Mouse (Mus musculus): Measurements from ENCODE around the gene Mpzl1. TPM values are rescaled to one million over a fixed set of nuclear protein-coding genes. Genes with fewer than 3 reads are reported as not detected.

The Mpzl1 gene
- polyA plus RNA-seq, 1 experiment from 2014 or later = 159 TPM

GRCm38 (mm10) chr1:165661725-165662124 is 27.4 kb upstream of the Mpzl1 start:
- DNase-seq (no peak), ATAC-seq (ENCODE audit: low FRiP score, low TSS enrichment) (no peak)
- H3K27me3 ChIP-seq (ENCODE audit: control insufficient read depth, insufficient read depth, low read length) = no peaks in the 10 kb centered on the region
- no peak overlapping the region for H3K9ac ChIP-seq (replicated peaks; ENCODE audit: low read length)
- H3K9me3 ChIP-seq (ENCODE audit: control insufficient read depth, low read length) = no peaks in the 10 kb centered on the region
- WGBS = 86% methylated on average over 6 of the region's 6 CpGs
- H3K4me1 ChIP-seq (ENCODE audit: control insufficient read depth, insufficient read depth, low read length) = 0 out of 2 replicates have a peak, but pooled peaks cover 7% of the 10 kb centered on the region
- no peak overlapping the region for H3K27ac ChIP-seq (replicated peaks; ENCODE audit: low read depth, low read length)
- no peaks in the 10 kb centered on the region for H3K36me3 ChIP-seq (ENCODE audit: control insufficient read depth, insufficient read depth, low read length)
- H3K4me2 ChIP-seq (ENCODE audit: low read length) = no peak overlapping the region
- H3K4me3 ChIP-seq (replicated peaks; ENCODE audit: low read depth, low read length) = no peak overlapping the region

DNA sequence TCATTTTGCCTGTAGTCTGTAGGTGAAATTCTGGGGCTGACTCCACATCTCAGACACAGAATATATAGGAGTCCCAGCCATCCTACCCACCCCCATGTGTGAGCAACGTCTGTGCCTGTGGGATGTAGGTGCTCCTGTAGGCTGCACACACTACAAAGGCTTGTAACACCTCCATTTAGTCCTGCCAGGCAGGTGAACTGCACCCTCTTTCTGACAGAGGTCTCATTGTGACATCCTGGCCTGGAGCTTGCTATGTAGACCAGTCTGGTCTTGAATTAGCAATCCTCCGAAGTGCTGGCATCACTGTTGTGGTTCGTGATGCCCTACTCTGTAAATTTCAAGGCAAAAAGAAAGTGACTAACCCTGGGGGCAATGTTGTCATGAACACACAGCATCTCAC is 26.9 kb upstream of the Mpzl1 start:
- Histone ChIP-seq H3K4me2 (ENCODE audit: low read length) (no peak overlapping the region), H3K9me3 (ENCODE audit: control insufficient read depth, low read length) (no peaks in the 10 kb centered on the region), H3K27ac (replicated peaks; ENCODE audit: low read depth, low read length) (no peak overlapping the region), H3K4me1 (ENCODE audit: control insufficient read depth, insufficient read depth, low read length) (0 out of 2 replicates have a peak, but pooled peaks cover 7% of the 10 kb centered on the region), H3K4me3 (replicated peaks; ENCODE audit: low read depth, low read length) (no peak overlapping the region), H3K36me3 (ENCODE audit: control insufficient read depth, insufficient read depth, low read length) (no peaks in the 10 kb centered on the region), H3K9ac (replicated peaks; ENCODE audit: low read length) (no peak overlapping the region), H3K27me3 (ENCODE audit: control insufficient read depth, insufficient read depth, low read length) (no peaks in the 10 kb centered on the region)
- ATAC-seq (ENCODE audit: low FRiP score, low TSS enrichment) (no peak), DNase-seq (no peak)
- 62% methylated on average over 3 of the region's 3 CpGs for WGBS

DNA sequence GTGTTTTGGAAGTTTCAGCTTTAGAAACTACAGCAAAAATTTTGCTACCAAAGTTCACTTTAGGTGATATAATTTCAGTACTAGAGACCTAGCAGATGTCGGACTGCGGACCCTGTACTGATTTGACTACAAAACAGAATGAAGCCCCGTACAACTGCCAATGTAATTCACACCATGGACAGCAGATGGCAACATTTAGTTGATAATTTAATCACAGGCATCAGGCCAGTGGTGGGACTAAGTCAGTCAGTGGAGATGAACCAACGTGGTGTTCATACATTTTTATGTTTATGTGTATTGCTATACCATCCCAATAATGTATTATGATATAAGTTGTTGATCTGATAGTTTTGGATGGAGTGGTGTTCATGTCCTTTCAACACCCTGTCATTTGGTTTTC is 26.4 kb upstream of the Mpzl1 start:
- H3K9me3 ChIP-seq (ENCODE audit: control insufficient read depth, low read length) = no peaks in the 10 kb centered on the region
- no peak overlapping the region for H3K4me2 ChIP-seq (ENCODE audit: low read length)
- DNase-seq (peak; percentile 92), ATAC-seq (ENCODE audit: low FRiP score, low TSS enrichment) (peak; percentile 49; the same call in 1 of the 2 replicates)
- no peaks in the 10 kb centered on the region for H3K36me3 ChIP-seq (ENCODE audit: control insufficient read depth, insufficient read depth, low read length)
- 0 out of 2 replicates have a peak, but pooled peaks cover 7% of the 10 kb centered on the region for H3K4me1 ChIP-seq (ENCODE audit: control insufficient read depth, insufficient read depth, low read length)
- no peak overlapping the region for H3K27ac ChIP-seq (replicated peaks; ENCODE audit: low read depth, low read length)
- WGBS = 17% methylated on average over 4 of the region's 4 CpGs
- H3K27me3 ChIP-seq (ENCODE audit: control insufficient read depth, insufficient read depth, low read length) = no peaks in the 10 kb centered on the region
- H3K4me3 ChIP-seq (replicated peaks; ENCODE audit: low read depth, low read length) = no peak overlapping the region
- H3K9ac ChIP-seq (replicated peaks; ENCODE audit: low read length) = no peak overlapping the region

- Histone ChIP-seq H3K4me3 (replicated peaks; ENCODE audit: low read depth, low read length) (no peak overlapping the region), H3K27me3 (ENCODE audit: control insufficient read depth, insufficient read depth, low read length) (no peaks in the 10 kb centered on the region), H3K27ac (replicated peaks; ENCODE audit: low read depth, low read length) (no peak overlapping the region), H3K9me3 (ENCODE audit: control insufficient read depth, low read length) (no peaks in the 10 kb centered on the region), H3K9ac (replicated peaks; ENCODE audit: low read length) (no peak overlapping the region), H3K4me2 (ENCODE audit: low read length) (no peak overlapping the region), H3K4me1 (ENCODE audit: control insufficient read depth, insufficient read depth, low read length) (0 out of 2 replicates have a peak, but pooled peaks cover 7% of the 10 kb centered on the region), H3K36me3 (ENCODE audit: control insufficient read depth, insufficient read depth, low read length) (no peaks in the 10 kb centered on the region)
- ATAC-seq (ENCODE audit: low FRiP score, low TSS enrichment) (no peak), DNase-seq (peak; percentile 81)
- WGBS = 24% methylated on average over 5 of the region's 5 CpGs
Measured at GRCm38 (mm10) chr1:165658602-165659001, 24.3 kb upstream of the Mpzl1 start.

DNA sequence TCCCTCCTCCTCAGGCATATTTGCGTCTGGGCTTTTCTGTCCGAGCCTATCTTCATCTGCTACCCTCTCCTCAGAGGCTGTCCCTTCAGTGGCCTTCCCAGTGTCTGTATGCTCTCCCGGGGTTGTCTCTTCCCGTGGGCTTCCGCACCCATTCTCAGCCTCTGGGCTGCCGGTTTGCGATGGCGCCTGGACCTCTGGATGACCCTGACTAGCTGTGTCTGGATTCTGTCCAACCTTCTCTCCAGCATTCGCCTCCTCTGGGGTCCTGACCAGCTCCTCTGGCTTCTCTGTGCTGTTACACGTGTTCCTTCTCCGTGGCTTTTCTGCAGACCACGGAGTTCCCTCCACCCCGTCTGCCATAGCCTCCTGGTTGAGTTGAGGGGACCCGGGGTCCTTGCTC is 21.1 kb upstream of the Mpzl1 start:
- Histone ChIP-seq H3K9me3 (ENCODE audit: control insufficient read depth, low read length) (no peaks in the 10 kb centered on the region), H3K9ac (replicated peaks; ENCODE audit: low read length) (no peak overlapping the region), H3K36me3 (ENCODE audit: control insufficient read depth, insufficient read depth, low read length) (no peaks in the 10 kb centered on the region), H3K4me1 (ENCODE audit: control insufficient read depth, insufficient read depth, low read length) (no peaks in the 10 kb centered on the region), H3K27me3 (ENCODE audit: control insufficient read depth, insufficient read depth, low read length) (no peaks in the 10 kb centered on the region), H3K27ac (replicated peaks; ENCODE audit: low read depth, low read length) (no peak overlapping the region), H3K4me3 (replicated peaks; ENCODE audit: low read depth, low read length) (no peak overlapping the region), H3K4me2 (ENCODE audit: low read length) (no peak overlapping the region)
- ATAC-seq (ENCODE audit: low FRiP score, low TSS enrichment) (no peak), DNase-seq (no peak)
- 93% methylated on average over 14 of the region's 14 CpGs for WGBS

DNA sequence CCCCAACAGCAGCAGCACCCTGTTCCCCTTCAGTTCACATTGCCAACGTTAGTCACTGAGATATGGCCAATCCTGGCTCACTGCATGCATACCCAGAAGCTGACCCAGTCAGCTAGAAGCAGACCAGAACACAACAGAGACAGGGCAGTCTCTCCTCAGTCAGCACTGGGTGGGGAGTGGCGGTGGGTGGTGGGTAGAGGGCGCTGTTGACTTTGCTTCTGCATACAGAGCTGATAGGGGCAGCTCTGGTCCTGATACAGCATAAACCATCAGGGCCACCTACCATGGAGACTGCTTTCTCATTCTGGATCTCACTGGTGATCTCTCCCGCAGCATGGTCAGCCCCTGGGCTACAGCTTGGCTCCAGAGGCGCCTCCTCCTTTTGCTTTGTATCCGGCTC is 20.7 kb upstream of the Mpzl1 start:
- Histone ChIP-seq H3K36me3 (ENCODE audit: control insufficient read depth, insufficient read depth, low read length) (no peaks in the 10 kb centered on the region), H3K4me3 (replicated peaks; ENCODE audit: low read depth, low read length) (no peak overlapping the region), H3K9ac (replicated peaks; ENCODE audit: low read length) (no peak overlapping the region), H3K27me3 (ENCODE audit: control insufficient read depth, insufficient read depth, low read length) (no peaks in the 10 kb centered on the region), H3K27ac (replicated peaks; ENCODE audit: low read depth, low read length) (no peak overlapping the region), H3K4me1 (ENCODE audit: control insufficient read depth, insufficient read depth, low read length) (no peaks in the 10 kb centered on the region), H3K9me3 (ENCODE audit: control insufficient read depth, low read length) (no peaks in the 10 kb centered on the region), H3K4me2 (ENCODE audit: low read length) (no peak overlapping the region)
- WGBS = 72% methylated on average over 6 of the region's 6 CpGs
- ATAC-seq (ENCODE audit: low FRiP score, low TSS enrichment) = no peak
- DNase-seq = no peak

GRCm38 (mm10) chr1:165653126-165653885 is 19.0 kb upstream of the Mpzl1 start:
- H3K4me3 ChIP-seq (replicated peaks; ENCODE audit: low read depth, low read length) = no peak overlapping the region
- 92% methylated on average over 14 of the region's 14 CpGs for WGBS
- H3K27me3 ChIP-seq (ENCODE audit: control insufficient read depth, insufficient read depth, low read length) = no peaks in the 10 kb centered on the region
- H3K9me3 ChIP-seq (ENCODE audit: control insufficient read depth, low read length) = no peaks in the 10 kb centered on the region
- no peaks in the 10 kb centered on the region for H3K4me1 ChIP-seq (ENCODE audit: control insufficient read depth, insufficient read depth, low read length)
- H3K9ac ChIP-seq (replicated peaks; ENCODE audit: low read length) = no peak overlapping the region
- no peaks in the 10 kb centered on the region for H3K36me3 ChIP-seq (ENCODE audit: control insufficient read depth, insufficient read depth, low read length)
- no peak overlapping the region for H3K27ac ChIP-seq (replicated peaks; ENCODE audit: low read depth, low read length)
- no peak for DNase-seq
- no peak for ATAC-seq (ENCODE audit: low FRiP score, low TSS enrichment)
- H3K4me2 ChIP-seq (ENCODE audit: low read length) = no peak overlapping the region

DNA sequence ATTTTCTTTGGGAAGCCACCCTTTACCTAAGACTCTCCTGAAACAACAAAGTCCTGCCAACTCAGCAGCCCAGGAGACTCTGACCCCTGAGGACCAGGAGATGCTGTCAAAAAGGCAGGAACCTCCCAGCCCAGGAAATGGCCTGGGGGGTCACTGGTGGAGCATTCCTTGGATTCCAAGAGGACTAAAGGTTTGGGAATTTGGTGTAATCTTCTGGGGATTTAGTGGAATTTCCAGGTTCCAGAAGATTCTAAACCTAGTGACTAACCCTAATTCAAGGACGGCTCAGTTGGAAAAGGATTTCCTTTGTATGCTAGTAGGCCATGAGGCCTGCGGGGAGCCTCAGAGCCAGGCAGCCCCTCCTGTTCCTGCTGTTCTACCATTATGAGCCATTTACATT is 18.2 kb upstream of the Mpzl1 start:
- no peak for ATAC-seq (ENCODE audit: low FRiP score, low TSS enrichment)
- H3K36me3 ChIP-seq (ENCODE audit: control insufficient read depth, insufficient read depth, low read length) = no peaks in the 10 kb centered on the region
- H3K27ac ChIP-seq (replicated peaks; ENCODE audit: low read depth, low read length) = no peak overlapping the region
- no peaks in the 10 kb centered on the region for H3K4me1 ChIP-seq (ENCODE audit: control insufficient read depth, insufficient read depth, low read length)
- no peak for DNase-seq
- H3K4me3 ChIP-seq (replicated peaks; ENCODE audit: low read depth, low read length) = no peak overlapping the region
- no peak overlapping the region for H3K9ac ChIP-seq (replicated peaks; ENCODE audit: low read length)
- no peaks in the 10 kb centered on the region for H3K9me3 ChIP-seq (ENCODE audit: control insufficient read depth, low read length)
- H3K27me3 ChIP-seq (ENCODE audit: control insufficient read depth, insufficient read depth, low read length) = no peaks in the 10 kb centered on the region
- WGBS = 79% methylated on average over 2 of the region's 2 CpGs
- H3K4me2 ChIP-seq (ENCODE audit: low read length) = no peak overlapping the region

- WGBS = 78% methylated on average over 5 of the region's 5 CpGs
- no peak for DNase-seq
Measured at GRCm38 (mm10) chr1:165651158-165651557, 16.8 kb upstream of the Mpzl1 start.

More at GRCm38 (mm10) chr1:165651158-165651557, 16.8 kb upstream of the Mpzl1 start:
- H3K36me3 ChIP-seq (ENCODE audit: control insufficient read depth, insufficient read depth, low read length) = no peaks in the 10 kb centered on the region
- H3K4me2 ChIP-seq (ENCODE audit: low read length) = no peak overlapping the region
- no peaks in the 10 kb centered on the region for H3K4me1 ChIP-seq (ENCODE audit: control insufficient read depth, insufficient read depth, low read length)
- ATAC-seq (ENCODE audit: low FRiP score, low TSS enrichment) = no peak
- H3K9me3 ChIP-seq (ENCODE audit: control insufficient read depth, low read length) = no peaks in the 10 kb centered on the region
- H3K27ac ChIP-seq (replicated peaks; ENCODE audit: low read depth, low read length) = no peak overlapping the region
- H3K4me3 ChIP-seq (replicated peaks; ENCODE audit: low read depth, low read length) = no peak overlapping the region
- no peak overlapping the region for H3K9ac ChIP-seq (replicated peaks; ENCODE audit: low read length)
- H3K27me3 ChIP-seq (ENCODE audit: control insufficient read depth, insufficient read depth, low read length) = no peaks in the 10 kb centered on the region
